Mouse (Mus musculus) right cerebral cortex, postnatal 36 days (tissue): ENCODE measurements around the gene Gm21970.

Experiments
- DNase-seq, 2 experiments: peaks; one replicate each; pipeline ENCODE4 v3.0.0; 2022; ENCODE audit warnings: low spot score in 2 of 2, mixed read lengths in 1 of 2

Gene Gm21970

GRCm38 (mm10) chr16:91391421-91391820, at the start of gene Gm21970:
Gm21970 (plus strand) TSS chr16:91391721.
- no peak for DNase-seq

DNA sequence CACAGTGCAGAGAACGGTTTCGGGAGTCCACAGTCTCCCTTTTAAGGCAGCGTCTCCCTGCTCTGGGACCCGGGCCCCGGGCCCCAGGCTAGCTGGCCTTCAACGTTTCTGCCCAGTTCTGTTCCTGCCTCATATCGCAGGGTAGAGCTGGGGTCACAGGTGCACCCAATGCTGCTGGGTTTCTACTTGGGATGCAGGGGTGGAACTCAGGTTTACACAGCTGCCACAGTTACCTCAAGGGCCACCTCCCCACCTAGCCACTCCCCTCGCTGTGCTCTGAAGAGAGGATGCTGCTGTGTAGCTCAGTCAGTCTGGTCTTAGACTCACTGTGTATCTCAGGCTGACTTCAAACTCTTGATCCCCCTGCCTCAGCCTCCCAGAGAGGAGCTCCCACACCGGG, 45.0 kb upstream of the Gm21970 start:
- no peak for DNase-seq

GRCm38 (mm10) chr16:91347491-91348263, 43.8 kb upstream of the Gm21970 start:
- DNase-seq = no peak

- no peak for DNase-seq
These were observed 43.3 kb upstream of the Gm21970 start for GRCm38 (mm10) chr16:91348264-91348565.

GRCm38 (mm10) chr16:91348588-91349330, 42.8 kb upstream of the Gm21970 start:
- no peak for DNase-seq

DNA sequence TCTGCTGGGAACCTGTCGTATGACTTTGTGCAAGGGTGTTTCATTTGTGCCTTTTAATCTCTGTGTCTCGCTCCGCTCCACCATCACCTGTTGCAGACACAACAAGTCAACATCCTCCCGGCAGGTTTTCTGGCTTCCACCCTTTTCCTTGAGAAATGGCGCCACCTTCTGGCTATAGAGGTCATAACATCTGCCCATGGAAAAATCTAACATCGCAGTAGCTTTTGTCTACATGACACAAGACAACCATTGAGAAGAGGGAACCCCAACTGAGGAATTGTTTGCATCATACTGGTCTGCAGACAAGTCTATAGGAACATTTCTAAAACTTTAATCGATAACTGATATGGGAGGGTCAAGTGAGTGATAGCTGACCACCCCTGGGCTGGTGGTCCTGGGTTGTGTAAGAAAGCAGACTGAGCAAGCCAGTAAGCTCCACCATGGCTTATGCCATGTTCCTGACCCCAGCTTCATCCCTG, 39.4 kb upstream of the Gm21970 start:
- peak; percentile 54 to 57 for DNase-seq

DNA sequence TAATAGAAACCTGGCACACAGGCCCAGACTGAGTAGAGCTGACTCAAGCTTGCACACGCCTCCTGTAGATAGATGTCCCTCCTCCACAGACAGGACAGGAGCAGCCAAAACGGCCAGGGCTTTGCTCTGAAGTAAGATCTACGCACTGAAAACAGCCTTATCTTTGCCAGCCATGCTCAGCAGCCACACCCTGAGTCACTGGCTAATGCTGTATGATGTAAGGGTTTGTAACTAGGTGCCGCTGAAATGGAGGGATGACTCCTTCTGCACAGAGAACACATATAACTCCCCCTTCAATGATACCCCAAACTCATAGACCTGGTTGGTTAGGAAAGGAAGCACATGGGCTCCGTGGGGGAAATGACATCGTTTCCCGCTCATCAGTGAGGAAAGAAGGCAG, 38.8 kb upstream of the Gm21970 start:
- DNase-seq = no peak

- DNase-seq = no peak
These were observed 38.3 kb upstream of the Gm21970 start for GRCm38 (mm10) chr16:91353177-91353576.

DNA sequence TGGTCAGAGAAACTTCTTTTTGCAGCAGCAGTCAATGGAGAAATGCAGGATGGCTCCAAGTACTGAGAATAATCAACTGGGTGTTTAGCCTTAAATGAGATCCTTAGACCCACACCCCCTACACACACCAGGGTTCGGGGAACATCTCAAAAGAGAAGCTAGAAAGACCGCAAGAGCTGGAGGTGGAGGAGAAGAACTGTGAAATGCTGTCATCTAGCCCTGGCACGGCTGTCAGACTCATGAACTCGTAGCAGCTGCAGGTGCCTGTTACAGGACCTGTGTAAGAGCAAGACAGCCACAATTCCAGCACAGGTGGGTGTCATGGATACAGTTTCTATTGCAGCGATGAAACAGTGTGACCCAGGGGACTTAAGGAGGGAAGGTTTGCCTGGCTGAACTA, 37.9 kb upstream of the Gm21970 start:
- DNase-seq = no peak

DNA sequence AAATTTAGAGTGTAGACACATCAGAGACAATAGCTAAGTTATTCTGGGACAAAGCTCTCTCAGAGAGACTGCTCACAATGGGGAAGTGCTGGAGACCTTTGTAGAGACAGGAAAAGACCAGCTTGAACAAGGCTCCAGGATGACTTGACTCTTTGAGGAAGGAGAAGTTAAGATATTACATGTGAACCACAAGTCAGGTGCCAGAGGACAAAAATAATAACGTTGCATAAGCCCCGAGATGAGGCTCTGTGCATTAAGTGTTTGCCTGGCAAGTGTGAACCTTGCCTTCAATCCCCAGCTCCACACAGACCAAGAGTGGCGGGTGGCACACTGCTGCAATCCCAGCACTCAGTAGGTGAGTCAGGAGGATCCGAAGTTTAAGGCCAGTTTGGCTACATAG, 36.9 kb upstream of the Gm21970 start:
- no peak for DNase-seq

DNA sequence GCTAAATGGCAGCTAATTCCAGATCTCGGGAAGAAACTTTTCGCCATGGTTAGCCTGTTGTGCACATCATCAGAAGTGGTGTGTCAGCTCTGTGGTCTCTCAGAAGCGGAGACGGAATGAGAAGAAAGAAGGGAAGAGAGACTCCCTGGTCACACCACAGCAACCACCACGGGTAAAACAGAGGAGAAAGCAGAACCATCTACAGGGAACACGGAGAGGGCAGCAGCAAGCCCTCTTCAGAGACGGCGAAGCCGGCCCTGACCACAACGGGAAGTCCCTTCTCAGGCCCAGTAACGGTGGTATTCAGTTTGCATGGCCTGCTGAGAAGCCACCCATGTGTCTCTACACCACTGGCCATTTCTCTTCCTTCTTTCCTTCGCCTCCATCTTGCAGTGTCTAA, 36.4 kb upstream of the Gm21970 start:
- DNase-seq = no peak

- no peak for DNase-seq
These were observed 34.6 kb upstream of the Gm21970 start for GRCm38 (mm10) chr16:91356760-91357525.

DNA sequence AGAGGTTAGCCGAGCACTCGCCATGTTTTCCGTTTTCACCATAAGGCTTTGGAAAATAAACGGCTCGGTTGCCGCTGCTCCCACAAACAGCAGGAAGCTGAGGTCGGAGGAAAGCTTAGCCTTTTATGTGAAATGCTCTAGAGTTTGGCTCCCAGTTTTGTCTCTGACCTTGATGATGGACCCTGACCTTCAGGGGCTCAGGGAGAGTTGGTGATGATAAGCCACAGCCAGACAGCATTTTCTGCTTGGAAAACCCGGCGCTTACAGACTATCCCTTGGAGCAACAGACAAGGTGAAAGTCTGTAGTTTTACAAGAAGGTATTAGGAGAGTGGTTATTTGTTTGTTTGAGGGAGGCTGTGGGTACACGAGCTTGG, 34.0 kb upstream of the Gm21970 start:
- DNase-seq = no peak

GRCm38 (mm10) chr16:91358555-91358954, 33.0 kb upstream of the Gm21970 start:
- no peak for DNase-seq

- no peak for DNase-seq
These were observed 32.0 kb upstream of the Gm21970 start for GRCm38 (mm10) chr16:91359531-91359930.

DNA sequence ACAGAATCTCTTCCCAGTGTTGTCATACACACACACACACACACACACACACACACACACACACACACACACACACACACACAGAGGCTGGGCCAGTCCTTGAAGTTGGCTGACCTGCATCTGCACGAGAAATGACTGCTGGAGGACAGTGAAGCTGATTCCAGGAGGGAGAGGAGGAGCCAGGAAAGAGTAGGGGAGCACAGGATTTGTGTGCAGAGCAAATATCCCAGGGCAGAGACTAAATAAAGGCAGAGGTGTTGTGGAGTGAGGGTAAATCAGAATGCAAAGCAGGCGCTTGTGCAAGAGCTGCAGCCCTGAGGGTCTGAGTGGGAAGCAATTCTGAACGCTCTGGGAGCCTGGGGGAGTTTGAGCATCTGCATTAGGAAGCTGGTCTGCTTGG, 31.4 kb upstream of the Gm21970 start:
- no peak for DNase-seq

DNA sequence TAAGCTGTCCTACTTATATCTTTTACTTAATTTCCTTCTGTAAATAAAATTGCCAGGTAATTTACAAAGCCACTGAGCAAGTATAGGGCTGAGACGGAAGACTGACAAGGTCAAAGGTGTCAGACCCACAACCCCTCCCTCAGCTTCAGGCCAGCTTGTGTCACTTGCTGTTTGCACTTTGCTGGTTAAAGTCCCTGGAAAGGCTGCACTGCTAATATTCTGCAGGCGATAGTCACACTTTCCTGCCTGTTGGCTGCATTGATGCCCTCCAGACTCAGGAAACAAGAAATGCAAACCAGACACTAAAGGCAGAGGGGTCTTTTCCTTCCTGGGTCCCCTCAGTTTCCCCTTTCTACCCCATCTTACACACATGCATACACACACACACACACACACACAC, 29.5 kb upstream of the Gm21970 start:
- DNase-seq = no peak

DNA sequence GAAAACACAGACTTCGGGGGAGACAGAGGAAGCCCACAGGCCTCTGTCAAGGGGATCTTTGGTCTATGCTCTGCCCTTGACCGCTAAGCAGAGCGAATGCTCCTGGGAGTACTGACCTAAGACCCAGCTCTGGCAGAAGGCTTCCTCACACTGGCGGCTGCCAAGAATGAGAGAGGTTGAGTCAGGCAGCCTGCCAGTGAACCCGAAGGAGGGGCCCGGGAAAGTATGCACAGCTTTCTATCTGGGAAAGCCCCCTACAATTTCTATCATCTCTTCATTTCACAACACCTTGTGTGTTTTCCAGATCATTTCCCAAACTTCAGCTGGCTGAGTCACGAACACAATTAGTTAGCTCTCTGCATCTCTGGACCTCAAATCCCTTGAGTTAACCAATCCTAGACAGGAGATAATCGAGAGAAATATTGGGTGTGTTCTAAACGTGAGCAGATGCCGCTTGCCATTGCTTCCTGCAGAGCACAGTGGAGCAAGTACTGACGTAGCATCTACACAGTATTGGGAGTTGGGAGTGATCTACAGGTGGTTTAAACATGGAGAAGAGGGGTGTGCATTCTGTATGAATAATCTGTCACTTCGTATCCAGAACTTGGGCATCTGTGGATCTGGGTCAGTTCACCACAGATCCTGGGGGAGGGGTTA, 28.8 kb upstream of the Gm21970 start:
- DNase-seq = no peak

- no peak for DNase-seq
These were observed 28.0 kb upstream of the Gm21970 start for GRCm38 (mm10) chr16:91363483-91363882.

DNA sequence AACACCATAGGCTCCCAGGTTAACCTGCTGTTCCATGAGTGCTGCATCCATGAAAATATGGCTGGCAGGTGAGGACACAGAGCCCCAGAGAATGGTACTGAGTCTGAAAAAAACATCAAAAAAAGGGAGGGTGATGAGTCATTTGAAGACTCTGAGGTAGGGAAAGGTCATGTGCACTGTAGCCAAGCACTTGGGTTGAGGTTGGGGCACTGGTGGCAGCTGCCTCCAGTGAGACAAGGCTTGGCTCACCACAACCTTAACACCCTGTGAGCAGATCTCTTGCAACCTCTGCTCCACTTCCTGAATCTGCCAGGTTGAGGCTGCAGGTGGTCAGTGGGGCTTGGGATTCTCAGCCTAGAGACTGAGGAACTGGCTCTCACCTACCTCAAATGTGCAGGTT, 25.0 kb upstream of the Gm21970 start:
- DNase-seq = no peak

DNA sequence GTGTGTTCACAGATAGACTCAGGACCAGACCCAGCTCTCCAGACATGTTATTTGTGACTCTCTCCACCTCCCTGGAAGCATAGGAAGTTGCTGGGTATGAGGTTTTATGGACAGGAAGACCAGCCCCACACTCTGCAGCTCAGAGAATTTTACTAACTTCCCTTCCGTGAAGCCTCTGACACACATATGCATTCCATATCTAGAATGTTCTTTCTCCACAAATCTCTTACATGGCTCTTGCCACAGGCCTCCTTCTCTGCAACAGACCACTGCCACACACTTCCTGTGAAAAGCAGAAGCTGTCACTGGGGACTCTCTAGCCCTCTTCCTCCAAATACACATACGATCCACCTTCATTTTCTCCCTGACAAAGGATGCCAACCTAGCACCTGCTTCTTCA, 24.5 kb upstream of the Gm21970 start:
- DNase-seq = no peak
